Mouse (Mus musculus) telencephalon, adult 2 months (tissue): ENCODE data around the gene Acot10.
"Not testable (repeated sequence)": the region's sequence is repeated elsewhere in the genome, so short reads cannot be mapped to it uniquely, and the experiment has no call there.

Experiments
- DNase-seq: peaks from one replicate; pipeline ENCODE4 v3.0.0-alpha.2; 2011; ENCODE audit warnings: low read depth, low spot score

The Acot10 gene

GRCm38 (mm10) chr15:20666650-20667049, at the start of gene Acot10:
Gene Acot10 (minus strand): TSS chr15:20666750.
- no peak for DNase-seq

GRCm38 (mm10) chr15:20711859-20712258, 45.3 kb upstream of the Acot10 start:
- peak; percentile 18 for DNase-seq

- DNase-seq = no peak
These were observed 29.7 kb upstream of the Acot10 start for GRCm38 (mm10) chr15:20696229-20696628.

- DNase-seq = no peak
These were observed 17.6 kb upstream of the Acot10 start for GRCm38 (mm10) chr15:20684200-20684599.

GRCm38 (mm10) chr15:20682719-20683118, 16.2 kb upstream of the Acot10 start:
- DNase-seq = no peak

- not testable (repeated sequence) for DNase-seq
These were observed 3.0 kb upstream of the Acot10 start for GRCm38 (mm10) chr15:20669507-20669906.

- DNase-seq = no peak
These were observed 1.4 kb upstream of the Acot10 start for GRCm38 (mm10) chr15:20667989-20668388.

- DNase-seq = peak; percentile 8
These were observed 800 bp upstream of the Acot10 start for GRCm38 (mm10) chr15:20667350-20667749.

GRCm38 (mm10) chr15:20660221-20660620, 6.3 kb downstream of the Acot10 start:
- DNase-seq = no peak

GRCm38 (mm10) chr15:20642905-20643414, 23.6 kb downstream of the Acot10 start:
- DNase-seq = no peak

GRCm38 (mm10) chr15:20639155-20639554, 27.4 kb downstream of the Acot10 start:
- no peak for DNase-seq

GRCm38 (mm10) chr15:20634593-20634992, 32.0 kb downstream of the Acot10 start:
- peak; percentile 34 for DNase-seq
